Comparison of ENCODE assay signal across 8 mouse cellular contexts in genomic region chr9:122117112-122117616, GRCm38 (mm10). TPM values are rescaled to one million over a fixed set of nuclear protein-coding genes. Genes with fewer than 3 reads are reported as not detected.
DNase-seq lines count a peak whose midpoint lies in the region; ATAC-seq and TF ChIP-seq lines count a peak whose summit lies in the region.

Snrk (plus strand) TSS chr9:122117266.

- DNase-seq in ZHBTc4 (ENCODE audit: low read depth, low spot score) = peak; percentile 93
- DNase-seq in cerebellum, postnatal 4 days (ENCODE audit: low spot score in 2 of 2) = peak; percentile 86 to 90
- DNase-seq in gastrocnemius, adult 2 months = peak; percentile 93
- DNase-seq in left cerebral cortex, adult 11 months (ENCODE audit: low spot score) = peak; percentile 74
- DNase-seq in lung, postnatal 36 days = peak; percentile 86
- DNase-seq in retina, embryonic 14.5 days (ENCODE audit: low spot score) = peak; percentile 86
- DNase-seq in thymus, postnatal 36 days = peak; percentile 82 to 83

- peak within 1 kb of the TSS; percentile 99 for H3K27ac ChIP-seq in gastrocnemius, adult 2 months
- peak within 1 kb of the TSS; percentile 77 for H3K27ac ChIP-seq in hindbrain, embryonic 16.5 days (ENCODE audit: low read depth, low read length)

- H3K9me3 ChIP-seq in hindbrain, embryonic 16.5 days (ENCODE audit: control insufficient read depth, low read length) = no peaks in the 10 kb centered on the region

- intact Hi-C loops in gastrocnemius, adult 2 months (cut with DNase I) = no loop called here

- ATAC-seq in hindbrain, embryonic 16.5 days = peak; percentile 98

- H3K4me2 ChIP-seq in hindbrain, embryonic 16.5 days (ENCODE audit: low read length) = peak within 1 kb of the TSS; percentile 92

- H3K36me3 ChIP-seq in hindbrain, embryonic 16.5 days (ENCODE audit: control insufficient read depth, insufficient read depth, low read length) = no peaks in the 10 kb centered on the region

- no peak for TF ChIP-seq CTCF in gastrocnemius, adult 2 months (IDR thresholded peaks at IDR 0.05)

- H3K27me3 ChIP-seq in hindbrain, embryonic 16.5 days (replicated peaks; ENCODE audit: control insufficient read depth, insufficient read depth, low read length) = no peaks in the 10 kb centered on the region

- WGBS in hindbrain, embryonic 16.5 days = under 1% methylated on average over 63 of the region's 67 CpGs

- H3K4me1 ChIP-seq in hindbrain, embryonic 16.5 days (ENCODE audit: control insufficient read depth, insufficient read depth, low read depth, low read length) = peaks cover 8% of the 10 kb centered on the region

- H3K4me3 ChIP-seq in gastrocnemius, adult 2 months = peak within 1 kb of the TSS; percentile 89
- peak within 1 kb of the TSS; percentile 89 for H3K4me3 ChIP-seq in hindbrain, embryonic 16.5 days (ENCODE audit: low read length)

- H3K9ac ChIP-seq in hindbrain, embryonic 16.5 days (ENCODE audit: low read depth, low read length) = peak within 1 kb of the TSS; percentile 91

RNA-seq across cellular contexts. Expression of gene Snrk, which starts in this region (rescaled TPM):
- 10 to 100 TPM; 55.2 to 80.0 TPM for total RNA-seq in gastrocnemius, adult 2 months (2021)
- polyA plus RNA-seq in hindbrain, embryonic 16.5 days (2015; fragmentation: Nextera tagmentation; extraction: Ambion mirVana) = 75.8 and 89.4 TPM in 2 replicates

Comparison
In these comparisons a context has a peak if more than half of its experiments do, and no peak if none do; other contexts are left out.
1. Peak in every context shown above with its lines: DNase-seq, ATAC-seq, H3K4me3 ChIP-seq and H3K27ac ChIP-seq.